Mouse (Mus musculus) C2C12 (cell line): Measurements from ENCODE around the gene Kif13a. TPM values are rescaled to one million over a fixed set of nuclear protein-coding genes. Genes with fewer than 3 reads are reported as not detected.

Experiments
- H3K27me3 ChIP-seq: one replicate; pipeline ENCODE4 v1.6.1; 2011; ENCODE audit not compliant: control insufficient read depth, insufficient read depth, insufficient read length
- H3K36me3 ChIP-seq: one replicate; pipeline ENCODE4 v1.6.1; 2011; ENCODE audit not compliant: control insufficient read depth, insufficient read depth
- H3K4me3 ChIP-seq: one replicate; pipeline ENCODE4 v1.5.1; 2011; ENCODE audit warnings: mild to moderate bottlenecking, control low read depth; ENCODE audit not compliant: poor library complexity, insufficient read depth, severe bottlenecking
- H3K79me2 ChIP-seq: one replicate; pipeline ENCODE4 v1.6.1; 2011; ENCODE audit not compliant: control insufficient read depth, insufficient read depth
- H3K79me3 ChIP-seq: one replicate; pipeline ENCODE4 v1.6.1; 2011; ENCODE audit warnings: low read depth, control low read depth
- H3ac ChIP-seq: one replicate; pipeline ENCODE3; 2011; ENCODE audit warnings: low read depth; ENCODE audit not compliant: control insufficient read depth, insufficient read length
- CEBPB ChIP-seq: IDR thresholded peaks from one replicate; pipeline ENCODE4 v1.6.1; 2011; ENCODE audit warnings: low read depth, mild to moderate bottlenecking, control low read depth, moderate library complexity
- CTCF ChIP-seq: IDR thresholded peaks from one replicate; pipeline ENCODE4 v1.5.1; 2011; ENCODE audit not compliant: control insufficient read depth, insufficient read depth, insufficient read length
- FOSL1 ChIP-seq: IDR thresholded peaks from one replicate; pipeline ENCODE4 v1.8.0; 2011; ENCODE audit warnings: mild to moderate bottlenecking, low read length; ENCODE audit not compliant: poor library complexity, insufficient read depth, severe bottlenecking
- MAX ChIP-seq: IDR thresholded peaks from one replicate; pipeline ENCODE4 v1.6.1; 2011; ENCODE audit warnings: mild to moderate bottlenecking, control low read depth
- MYOD1 ChIP-seq: IDR thresholded peaks from one replicate; pipeline ENCODE4 v1.6.1; 2011; ENCODE audit warnings: low read depth; ENCODE audit not compliant: control insufficient read depth, insufficient read length
- MYOG ChIP-seq: IDR thresholded peaks from one replicate; pipeline ENCODE4 v1.6.1; 2011; ENCODE audit not compliant: control insufficient read depth, insufficient read length; ENCODE audit errors: extremely low read depth
- USF1 ChIP-seq: IDR thresholded peaks from one replicate; pipeline ENCODE4 v1.6.1; 2011; ENCODE audit warnings: low read depth, mild to moderate bottlenecking, control low read depth, moderate library complexity
- polyA plus RNA-seq: library from polyadenylated mRNA; unstranded; fragments of >200 nt; fragmentation: generic; extraction: Trizol; gene quantifications from one replicate; pipeline ENCODE4 v1.2.1, GENCODE M21; 2012; ENCODE audit warnings: missing spikeins

Kif13a gene
- polyA plus RNA-seq, 1 experiment: 9.2 TPM

DNA sequence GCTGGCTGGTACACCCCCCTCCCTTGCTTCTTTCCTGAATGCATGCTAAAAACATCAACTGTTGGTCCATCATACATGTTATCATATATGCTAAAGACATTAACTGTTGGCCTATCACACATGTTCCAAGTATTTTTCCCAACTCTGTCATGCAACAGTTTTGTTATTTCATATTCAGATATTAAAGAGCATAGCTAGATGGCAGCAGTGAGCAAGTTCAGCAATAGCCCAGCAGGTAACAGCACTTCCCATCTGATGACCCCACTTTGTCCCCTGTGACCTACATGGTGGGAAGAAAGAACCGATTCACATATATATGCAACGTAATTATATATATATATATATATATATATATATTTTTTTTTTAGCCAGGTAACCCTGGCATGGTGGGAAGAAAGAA lies 91.1 kb downstream of the Kif13a start:
- no peaks in the 10 kb centered on the region for H3K79me3 ChIP-seq
- H3ac ChIP-seq: no peak overlapping the region
- no peaks in the 10 kb centered on the region for H3K27me3 ChIP-seq
- H3K79me2 ChIP-seq: no peaks in the 10 kb centered on the region
- no peaks in the 10 kb centered on the region for H3K36me3 ChIP-seq
- no peak overlapping the region for H3K4me3 ChIP-seq
- no peak for TF ChIP-seq MAX
- TF ChIP-seq CTCF: no peak
- no peak for TF ChIP-seq USF1
- no peak for TF ChIP-seq MYOG
- no peak for TF ChIP-seq CEBPB
- no peak for TF ChIP-seq MYOD1
- no peak for TF ChIP-seq FOSL1

DNA sequence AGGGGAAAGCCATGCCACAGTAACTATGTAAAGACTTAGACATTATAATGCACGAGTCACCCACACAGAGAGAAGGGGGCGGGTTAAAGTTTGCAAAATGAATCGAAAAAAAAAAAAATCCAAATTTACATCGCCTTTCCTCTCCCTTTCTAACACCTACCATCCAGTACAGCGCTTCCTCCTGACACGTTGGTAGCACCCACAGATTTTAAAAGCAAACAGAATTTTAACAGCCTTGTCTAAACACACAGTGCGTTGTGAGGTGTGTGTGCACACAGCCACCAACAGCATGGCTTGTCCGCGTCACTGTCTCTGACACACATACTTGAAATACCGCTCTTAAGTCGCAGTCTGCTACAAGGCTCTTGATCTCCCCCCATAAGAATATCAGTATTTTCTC lies 94.3 kb downstream of the Kif13a start:
- H3K4me3 ChIP-seq: no peak overlapping the region
- H3K79me3 ChIP-seq: no peaks in the 10 kb centered on the region
- peaks cover 5% of the 10 kb centered on the region for H3K36me3 ChIP-seq
- no peaks in the 10 kb centered on the region for H3K79me2 ChIP-seq
- no peaks in the 10 kb centered on the region for H3K27me3 ChIP-seq
- no peak overlapping the region for H3ac ChIP-seq
- TF ChIP-seq MAX (no peak), MYOD1 (no peak), CTCF (no peak), FOSL1 (no peak), MYOG (no peak), CEBPB (no peak), USF1 (no peak)

DNA sequence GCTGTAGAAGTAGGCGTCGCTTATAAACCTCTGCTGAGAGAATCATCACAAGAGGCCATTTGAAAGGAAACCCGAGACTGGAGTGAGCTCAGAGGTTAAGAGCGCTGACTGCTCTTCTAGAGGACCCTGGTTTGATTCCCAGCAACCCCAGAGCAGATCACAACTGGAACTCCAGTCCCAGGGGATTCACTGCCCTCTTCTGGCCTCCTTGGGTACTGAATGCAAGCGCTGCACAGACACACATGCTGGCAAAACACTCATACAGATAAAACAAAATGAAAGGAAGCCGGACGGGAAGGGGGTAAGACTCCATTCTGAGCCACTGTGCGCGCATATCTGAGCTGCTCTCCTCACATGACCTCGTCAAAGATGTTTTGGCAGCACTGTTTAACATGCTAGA lies 94.9 kb downstream of the Kif13a start:
- no peaks in the 10 kb centered on the region for H3K79me2 ChIP-seq
- no peaks in the 10 kb centered on the region for H3K79me3 ChIP-seq
- no peak overlapping the region for H3K4me3 ChIP-seq
- H3ac ChIP-seq: no peak overlapping the region
- peaks cover 10% of the 10 kb centered on the region for H3K36me3 ChIP-seq
- H3K27me3 ChIP-seq: no peaks in the 10 kb centered on the region
- TF ChIP-seq CTCF (no peak), MYOD1 (no peak), MAX (no peak), MYOG (no peak), USF1 (no peak), CEBPB (no peak), FOSL1 (no peak)

DNA sequence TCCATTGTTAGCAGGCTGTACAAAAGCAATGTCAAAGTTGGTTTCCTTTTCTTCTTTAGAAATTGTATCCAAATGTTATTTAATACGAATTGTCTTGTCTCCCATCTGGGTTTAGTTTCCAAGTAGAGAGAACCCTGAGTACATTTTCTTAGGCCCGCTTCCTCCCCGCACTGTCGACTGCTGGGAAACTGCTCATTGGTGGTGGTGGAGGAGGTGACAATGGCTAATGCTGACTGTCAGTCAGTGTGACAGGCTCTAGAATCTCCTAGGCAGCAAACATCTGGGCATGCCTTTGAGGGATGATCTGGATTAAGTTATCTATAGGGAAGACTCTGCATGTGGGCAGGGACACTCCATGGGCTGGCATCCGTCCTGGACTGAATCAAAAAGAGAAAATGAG lies 96.1 kb downstream of the Kif13a start:
- no peak for TF ChIP-seq USF1
- TF ChIP-seq CTCF: no peak
- TF ChIP-seq CEBPB: no peak
- no peak for TF ChIP-seq FOSL1
- TF ChIP-seq MYOD1: no peak
- TF ChIP-seq MAX: no peak
- TF ChIP-seq MYOG: no peak
- Histone ChIP-seq H3K27me3 (no peaks in the 10 kb centered on the region), H3K79me2 (no peaks in the 10 kb centered on the region), H3K4me3 (no peak overlapping the region), H3K36me3 (peaks cover 16% of the 10 kb centered on the region), H3ac (no peak overlapping the region), H3K79me3 (no peaks in the 10 kb centered on the region)

DNA sequence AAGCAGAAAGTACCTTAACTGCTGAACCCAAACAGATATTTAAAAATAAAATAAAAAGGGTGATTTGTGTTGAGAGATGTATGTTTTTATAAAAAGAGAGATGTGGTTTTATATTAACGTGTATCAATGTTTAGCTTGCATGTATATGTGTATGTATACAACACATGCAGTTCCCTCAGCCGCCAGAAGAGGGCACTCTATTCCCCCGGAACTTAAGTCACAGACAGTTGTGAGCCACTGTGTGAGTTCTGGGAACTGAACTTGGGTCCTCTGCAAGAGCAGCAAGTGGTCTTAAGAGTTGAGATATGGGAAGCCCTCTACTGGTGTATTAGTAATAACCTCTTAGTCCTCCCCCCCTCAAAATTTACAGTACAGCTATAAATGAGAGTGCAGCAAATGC lies 96.7 kb downstream of the Kif13a start:
- no peaks in the 10 kb centered on the region for H3K27me3 ChIP-seq
- H3K79me2 ChIP-seq: no peaks in the 10 kb centered on the region
- H3K4me3 ChIP-seq: no peak overlapping the region
- TF ChIP-seq MYOD1: no peak
- TF ChIP-seq USF1: no peak
- no peak for TF ChIP-seq CTCF
- TF ChIP-seq CEBPB: no peak
- TF ChIP-seq MAX: no peak
- no peak for TF ChIP-seq MYOG
- no peak for TF ChIP-seq FOSL1
- no peaks in the 10 kb centered on the region for H3K79me3 ChIP-seq
- H3K36me3 ChIP-seq: peaks cover 18% of the 10 kb centered on the region
- H3ac ChIP-seq: no peak overlapping the region

DNA sequence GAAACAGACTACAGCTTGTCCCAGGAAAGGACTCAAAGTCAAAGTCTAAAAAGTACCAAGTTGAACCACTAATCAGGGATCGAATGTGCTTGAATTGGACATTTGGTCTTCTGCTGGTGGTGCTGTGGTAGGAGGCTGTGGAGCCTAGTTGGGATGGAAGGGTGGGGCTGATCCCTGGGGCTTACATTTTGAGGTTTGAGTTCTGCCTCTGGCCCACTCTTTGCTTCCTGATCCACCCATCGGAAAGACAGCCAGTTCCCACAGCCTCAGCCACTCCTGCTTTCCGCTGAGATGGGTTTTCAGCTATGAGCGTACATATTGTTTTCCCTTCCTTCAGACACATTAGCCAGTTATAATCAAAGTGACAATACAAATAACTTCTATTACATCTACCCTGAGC lies 106.4 kb downstream of the Kif13a start:
- Histone ChIP-seq H3K27me3 (no peaks in the 10 kb centered on the region), H3K79me3 (no peaks in the 10 kb centered on the region), H3ac (no peak overlapping the region), H3K4me3 (no peak overlapping the region), H3K36me3 (no peaks in the 10 kb centered on the region), H3K79me2 (no peaks in the 10 kb centered on the region)
- TF ChIP-seq CTCF (no peak), MAX (no peak), FOSL1 (no peak), MYOD1 (no peak), USF1 (no peak), MYOG (no peak), CEBPB (no peak)
